Mouse (Mus musculus) stomach, postnatal 0 days (tissue): ENCODE measurements at regions not wholly inside any gene's neighbourhood (a gene's known extent, or its start where the extent isn't known, plus 50 kb on each side); places are given as distances from the start of the nearest gene placed in this dataset.

ENCODE experiments used
- CTCF ChIP-seq: IDR thresholded peaks from 2 replicates; pipeline ENCODE4 v1.5.1; 2016; ENCODE audit warnings: antibody characterized with exemption, low read depth, mild to moderate bottlenecking, moderate library complexity
- EP300 ChIP-seq: optimal IDR thresholded peaks from 2 replicates; pipeline ENCODE3; 2016; ENCODE audit warnings: antibody characterized with exemption

GRCm38 (mm10) chr15:72382521-72382920 lies 1451.8 kb upstream of the Gm6569 start:
- TF ChIP-seq CTCF = no peak
- TF ChIP-seq EP300 = no peak
